Mouse (Mus musculus) liver, postnatal 0 days (tissue): ENCODE measurements around the gene Sec24a.

Experiments used
- CTCF ChIP-seq: sonication (generic); IDR thresholded peaks from 2 replicates; pipeline ENCODE4 v1.5.1; 2016; ENCODE audit warnings: antibody characterized with exemption, low read depth
- EP300 ChIP-seq: IDR thresholded peaks from 2 replicates; pipeline ENCODE4 v1.6.1; 2016; ENCODE audit warnings: antibody characterized with exemption, low read depth, mild to moderate bottlenecking

DNA sequence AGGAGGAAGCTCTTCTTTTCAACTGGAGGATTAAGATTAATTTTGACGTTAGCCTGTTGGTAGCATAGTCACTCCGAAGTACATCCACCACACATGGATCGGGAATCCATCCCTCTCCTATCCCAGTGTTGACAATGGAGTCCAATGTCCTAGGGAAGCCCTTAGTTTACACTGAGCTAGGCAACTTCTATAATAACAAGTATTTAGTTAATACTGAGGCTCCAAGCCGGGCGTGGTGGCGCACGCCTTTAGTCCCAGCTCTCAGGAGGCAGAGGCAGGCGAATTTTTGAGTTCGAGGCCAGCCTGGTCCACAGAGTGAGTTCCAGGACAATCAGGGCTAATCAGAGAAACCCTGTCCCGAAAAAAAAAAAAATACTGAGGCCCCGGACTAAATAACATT lies 6.4 kb downstream of the Sec24a start:
- TF ChIP-seq EP300, result no peak
- TF ChIP-seq CTCF, result no peak
